Mouse (Mus musculus): ENCODE results near the gene Zbtb21. TPM values are rescaled to one million over a fixed set of nuclear protein-coding genes. Genes with fewer than 3 reads are reported as not detected.
"Not testable (repeated sequence)": the region's sequence is repeated elsewhere in the genome, so short reads cannot be mapped to it uniquely, and the experiment has no call there.

The Zbtb21 gene
- 14.6 and 17.5 TPM in 2 replicates for polyA plus RNA-seq (2012; rRNA removed)

DNA sequence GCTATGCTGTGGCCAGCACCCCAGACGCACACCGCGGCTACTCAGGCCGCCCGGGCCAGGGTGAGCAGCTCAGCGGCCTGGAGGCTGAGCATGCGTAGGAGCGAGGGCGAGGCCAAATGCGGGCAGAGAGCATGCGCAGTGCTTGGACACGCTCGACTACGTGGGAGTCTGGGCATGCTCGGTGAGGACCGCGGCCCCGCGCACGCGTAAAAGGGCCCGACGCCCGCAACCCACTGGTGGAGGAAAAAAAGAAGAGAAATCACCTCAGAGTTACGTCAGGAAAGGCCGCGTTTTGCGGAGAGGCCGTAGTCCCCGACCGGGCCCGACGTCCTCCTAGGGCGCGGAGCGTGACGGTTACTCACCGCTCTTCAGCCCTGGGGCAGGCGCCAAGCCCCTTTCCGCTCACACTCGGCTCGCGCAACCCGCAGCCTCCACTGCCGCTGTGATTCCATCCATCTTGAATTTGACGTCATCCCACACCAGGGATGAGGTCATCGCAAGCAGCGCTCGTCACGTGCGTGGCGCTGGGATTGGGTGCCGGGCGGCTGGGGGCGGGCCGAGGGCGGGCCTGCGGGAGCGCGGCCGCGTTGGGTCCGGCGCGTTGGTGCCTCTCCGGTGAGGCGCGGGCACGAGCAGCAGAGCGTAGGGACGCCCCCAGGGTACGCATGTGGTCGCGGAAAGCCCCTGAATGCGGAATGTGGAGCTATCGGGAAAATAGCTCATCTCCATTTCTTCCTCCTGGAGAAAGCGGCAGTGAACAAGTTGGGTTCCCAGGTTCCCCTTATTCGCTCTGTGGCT lies at the start of gene Zbtb21, which contains the start of gene C2cd2:
Gene Zbtb21, minus strand, starts transcription at position 472 of the 798 bp plus-strand sequence.
Gene C2cd2, minus strand, starts transcription at position 448 of the 798 bp plus-strand sequence.
- no peak for DNase-seq (ENCODE audit: low read depth)

DNA sequence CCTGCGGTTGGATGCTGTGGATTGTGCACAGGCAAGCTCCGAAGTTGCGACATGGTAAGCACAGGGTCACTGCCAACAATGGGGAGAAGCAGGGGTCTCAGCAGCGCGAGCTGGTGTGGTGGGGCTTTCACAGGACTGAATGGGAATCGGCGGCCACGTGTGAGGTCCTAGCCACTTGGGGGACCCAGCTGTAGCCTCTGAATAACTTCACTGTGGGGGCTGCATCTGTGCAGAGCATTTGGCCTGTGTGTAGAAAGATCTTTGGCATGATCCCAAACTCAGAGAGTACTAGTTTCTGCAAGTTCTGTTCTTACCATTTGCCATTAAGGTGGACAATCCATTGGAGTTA lies 34.9 kb upstream of the Zbtb21 start:
- not testable (repeated sequence) for DNase-seq (ENCODE audit: low read depth)

DNA sequence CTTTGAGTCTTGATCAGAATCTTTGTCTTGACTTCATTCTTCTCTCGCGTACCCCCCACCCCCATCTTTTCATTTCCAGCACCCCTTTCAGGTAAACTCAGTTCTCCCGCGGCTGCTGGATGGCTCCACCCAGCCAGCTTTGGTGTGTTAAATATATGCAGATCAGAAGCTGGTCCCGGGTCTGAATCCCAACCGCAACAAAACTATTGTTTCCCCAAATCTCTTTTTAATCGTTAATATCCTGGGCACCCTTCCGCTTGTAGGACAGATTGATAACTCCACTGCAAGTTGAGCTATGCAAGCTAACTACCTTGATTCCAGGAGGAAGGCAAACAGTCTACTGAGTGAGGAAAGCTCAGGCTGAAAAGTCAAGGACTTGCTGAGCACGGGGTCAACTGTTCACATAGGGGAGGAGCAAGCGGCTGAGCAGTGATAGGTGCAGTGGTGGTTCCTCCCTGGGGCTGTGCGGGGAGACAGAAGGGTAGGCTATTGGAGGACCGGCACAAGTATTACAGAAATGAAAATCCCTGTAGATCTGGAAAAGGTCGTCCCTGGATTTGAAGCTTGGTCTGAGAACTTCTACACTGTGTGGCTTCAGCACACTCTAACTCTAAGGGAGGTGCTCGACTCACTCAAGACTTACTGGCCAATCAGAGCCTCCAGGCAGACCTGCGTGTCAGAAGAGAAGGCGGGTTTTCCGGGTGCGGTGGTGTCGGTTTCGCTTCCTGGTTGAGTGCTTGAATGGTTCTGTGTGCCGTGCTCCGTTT lies 34.4 kb upstream of the Zbtb21 start, which contains the start of gene B230307C23Rik:
Gene B230307C23Rik, plus strand, starts transcription at position 700 of the 767 bp plus-strand sequence.
- DNase-seq (ENCODE audit: low read depth) = peak; percentile 76

DNA sequence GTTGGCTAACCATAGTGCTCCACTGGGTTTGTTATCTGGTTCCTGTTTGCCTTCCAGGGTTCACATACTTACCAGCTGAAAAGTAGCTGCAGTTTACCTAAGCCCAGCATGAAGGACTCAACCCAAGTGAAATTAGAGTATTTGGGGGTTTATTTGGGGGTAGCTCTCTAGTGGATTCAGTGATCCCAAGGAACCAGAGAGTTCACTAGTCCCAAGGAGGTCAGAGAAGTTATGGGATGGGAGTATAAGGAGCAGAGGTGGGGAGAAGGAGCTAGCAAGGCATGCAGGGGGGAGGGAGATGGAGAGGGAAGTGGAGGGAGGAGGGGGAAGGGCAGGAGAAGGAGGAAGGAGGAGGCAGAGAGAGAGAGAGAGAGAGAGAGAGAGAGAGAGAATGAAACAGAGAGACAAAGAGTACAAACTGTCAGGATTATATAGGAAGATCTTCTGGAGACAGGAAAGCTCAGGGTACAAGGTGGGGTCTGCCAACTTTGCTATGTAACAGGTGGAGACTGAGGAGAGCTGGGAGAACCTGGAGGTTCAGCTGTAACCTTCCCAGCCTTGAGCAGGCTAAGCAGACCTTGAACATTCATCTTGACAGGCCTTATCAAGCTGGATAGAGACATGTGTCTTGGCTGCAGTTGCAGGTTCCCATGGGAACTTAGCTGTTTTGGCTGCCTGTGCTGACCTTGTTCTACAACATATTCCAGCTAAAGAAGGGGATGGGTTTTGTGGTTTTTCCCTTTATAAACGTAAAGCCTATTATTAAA lies 33.6 kb upstream of the Zbtb21 start:
- no peak for DNase-seq (ENCODE audit: low read depth)

DNA sequence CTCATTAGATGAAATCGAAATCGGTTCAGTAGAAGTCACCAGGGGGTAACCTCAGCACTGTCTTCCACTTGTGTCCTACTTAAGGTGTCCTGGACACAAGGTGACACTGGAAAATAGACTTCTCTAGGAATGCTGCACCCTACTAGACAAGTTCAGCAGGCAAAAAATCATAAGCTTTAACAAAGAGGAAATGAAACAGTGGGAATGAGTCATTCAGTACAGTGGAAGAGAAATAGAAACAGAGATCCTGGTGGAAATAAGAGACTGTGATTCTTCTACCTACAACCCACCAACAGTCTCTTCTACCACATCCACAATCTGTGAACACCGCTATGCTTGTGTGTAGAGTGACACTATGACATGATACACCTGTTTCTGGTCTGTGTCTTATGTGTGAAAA lies 30.1 kb upstream of the Zbtb21 start:
- not testable (repeated sequence) for DNase-seq (ENCODE audit: low read depth)

DNA sequence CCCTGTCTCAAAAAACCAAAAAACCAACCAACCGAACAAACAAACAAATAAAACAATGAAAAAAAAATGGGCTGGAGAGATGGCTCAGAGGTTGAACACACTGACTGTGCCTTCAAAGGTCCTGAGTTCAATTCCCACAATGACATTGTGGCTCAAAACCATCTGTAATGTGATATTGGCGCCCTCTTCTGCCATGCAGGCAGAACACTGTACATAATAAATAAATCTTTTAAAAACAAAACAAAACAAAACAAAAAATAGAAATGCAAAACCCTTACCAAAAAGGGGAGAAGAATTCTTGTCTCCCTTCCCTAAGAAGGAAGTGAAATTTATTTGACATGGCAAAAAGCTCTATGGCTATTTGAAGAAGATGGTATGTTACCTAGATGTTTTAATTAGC lies 29.1 kb upstream of the Zbtb21 start:
- DNase-seq (ENCODE audit: low read depth) = no peak

DNA sequence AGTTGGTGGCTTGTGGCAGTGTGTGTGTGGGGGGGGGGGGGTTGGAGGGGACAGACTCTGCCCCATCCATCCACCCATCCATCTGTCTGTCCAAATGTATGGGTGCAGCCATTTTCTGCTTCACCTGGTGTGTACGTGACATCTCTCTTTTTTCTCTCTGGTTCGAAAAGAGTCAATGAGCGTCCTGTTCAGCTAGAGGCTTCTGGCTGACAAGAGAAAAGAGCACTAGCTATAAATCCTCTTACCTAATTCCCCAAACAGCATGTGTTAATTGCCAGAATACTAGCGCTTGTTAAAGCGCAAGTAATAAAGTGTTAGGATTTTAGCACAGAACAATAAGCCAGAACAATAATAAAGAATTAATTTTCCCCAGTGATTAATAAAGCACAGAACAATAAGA lies 22.2 kb upstream of the Zbtb21 start:
- DNase-seq (ENCODE audit: low read depth) = no peak

DNA sequence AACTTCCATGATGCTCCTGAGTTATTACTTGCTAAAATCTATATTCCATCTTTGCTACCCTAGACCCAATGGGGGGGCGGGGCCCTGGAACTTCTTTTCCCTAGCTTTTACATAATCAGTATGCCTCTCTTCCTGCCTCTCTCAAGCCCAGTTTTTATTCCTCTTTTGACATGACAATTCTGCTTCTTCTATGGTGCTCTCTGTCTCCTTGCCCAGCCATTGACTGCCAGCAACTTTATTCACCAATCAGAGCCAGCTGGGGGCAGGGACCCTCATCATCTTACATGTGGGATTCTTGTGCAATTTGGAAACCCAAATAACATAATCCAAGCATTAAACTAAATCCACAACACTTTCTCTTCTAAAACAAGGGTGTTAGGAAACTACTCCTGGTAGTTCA lies 18.9 kb upstream of the Zbtb21 start:
- no peak for DNase-seq (ENCODE audit: low read depth)

DNA sequence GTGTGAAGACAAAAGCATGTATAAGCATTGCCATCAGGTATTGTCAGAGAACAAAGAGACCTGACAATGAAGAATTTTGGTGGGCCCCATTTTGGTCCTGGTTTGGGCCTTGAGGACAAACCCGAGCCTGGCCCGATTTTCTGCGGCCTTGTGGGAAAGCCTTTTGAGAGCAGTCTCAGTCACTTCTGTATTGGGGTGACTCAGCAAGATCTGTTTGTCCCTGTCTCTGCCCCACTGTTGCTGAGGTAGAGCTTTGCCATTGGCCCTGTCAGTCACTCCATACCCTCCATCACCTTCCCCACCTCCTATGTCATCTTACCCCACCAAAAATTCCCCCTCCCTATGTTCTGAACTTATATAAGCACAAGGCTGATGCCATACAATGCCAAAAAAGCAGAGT lies 15.3 kb upstream of the Zbtb21 start:
- no peak for DNase-seq (ENCODE audit: low read depth)

DNA sequence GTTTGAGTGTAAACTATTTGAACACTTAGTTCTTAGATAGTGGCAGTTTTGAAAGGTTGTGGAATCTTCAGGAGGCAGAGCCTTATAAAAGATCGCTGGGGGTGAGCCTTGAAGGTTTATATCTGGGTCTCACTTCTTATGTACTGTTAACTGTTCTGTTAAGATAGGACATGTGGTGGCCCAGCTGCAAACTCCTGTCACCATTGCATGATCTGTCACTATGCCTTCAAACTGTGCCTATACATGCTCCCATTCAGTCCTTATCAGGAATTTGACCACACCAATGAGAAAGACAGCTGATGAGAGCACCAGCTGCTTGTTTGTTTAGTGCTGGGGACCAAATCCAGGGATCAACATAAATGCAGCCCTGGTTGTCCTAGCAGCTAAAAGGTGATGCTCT lies 14.9 kb upstream of the Zbtb21 start:
- DNase-seq (ENCODE audit: low read depth) = no peak

DNA sequence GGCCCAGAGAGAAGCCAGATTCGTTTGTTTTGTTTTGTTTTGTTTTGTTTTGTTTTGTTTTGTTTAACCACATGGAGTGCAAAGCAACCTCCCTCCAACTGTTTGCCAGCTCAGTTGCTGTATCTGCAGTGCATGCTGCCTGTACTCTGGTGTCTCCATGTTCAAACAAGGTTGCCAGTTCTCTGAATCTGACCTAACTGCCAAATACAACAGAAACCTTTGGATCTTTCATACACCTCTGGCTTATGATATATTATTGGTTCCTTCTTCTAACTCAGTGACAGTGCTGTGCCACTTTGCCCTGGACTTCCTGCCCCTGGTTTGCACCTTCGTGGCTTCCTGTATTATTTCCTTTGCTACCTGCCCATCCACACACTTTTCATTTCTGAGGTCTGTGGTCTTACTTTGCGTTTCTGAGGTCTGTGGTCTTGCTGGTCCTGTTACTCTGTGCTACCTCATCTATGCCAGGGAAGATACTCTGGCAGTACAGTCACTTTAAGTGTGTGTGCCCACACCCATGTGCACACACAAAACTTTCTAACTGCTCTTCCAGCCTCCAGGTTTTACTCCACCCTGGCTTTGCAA lies 1.6 kb upstream of the Zbtb21 start:
- DNase-seq (ENCODE audit: low read depth) = no peak

DNA sequence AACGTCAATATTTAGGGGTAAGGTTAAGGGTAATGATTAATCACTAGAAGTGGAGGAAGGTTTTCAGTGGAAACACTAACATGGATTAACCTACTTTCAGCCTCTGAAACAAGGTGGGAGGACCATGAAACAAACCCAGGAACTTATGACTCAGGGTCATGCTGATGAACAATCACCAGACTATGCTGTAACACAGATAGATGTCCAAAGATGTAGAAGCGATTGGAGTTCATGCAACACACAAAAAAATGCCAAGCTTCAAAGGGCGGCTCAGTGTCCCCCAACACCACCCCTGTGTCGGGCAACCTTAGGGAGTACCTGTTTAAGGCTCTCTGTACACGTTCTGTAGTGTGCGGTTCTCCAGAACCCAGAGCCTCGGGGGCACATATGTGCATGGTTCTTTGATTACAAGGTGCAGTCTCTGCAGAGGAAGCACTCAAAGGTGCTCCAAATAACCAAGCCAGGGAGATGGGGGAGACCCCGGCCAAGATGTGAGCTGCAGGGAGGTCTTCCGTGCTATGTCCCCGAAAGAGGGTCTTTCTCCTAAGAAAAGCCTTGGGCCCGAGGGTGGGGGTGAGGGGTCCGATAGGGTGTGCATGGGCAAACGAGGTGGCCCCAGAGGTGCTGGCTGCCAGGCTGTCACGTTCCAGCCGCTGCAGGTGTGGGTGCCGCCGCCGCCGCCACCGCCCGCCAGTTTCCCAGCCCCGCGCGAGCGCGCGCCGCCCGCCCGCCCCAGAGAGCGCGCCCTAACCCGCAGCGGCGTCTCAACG lies 856 bp downstream of the Zbtb21 start:
- DNase-seq (ENCODE audit: low read depth) = no peak

DNA sequence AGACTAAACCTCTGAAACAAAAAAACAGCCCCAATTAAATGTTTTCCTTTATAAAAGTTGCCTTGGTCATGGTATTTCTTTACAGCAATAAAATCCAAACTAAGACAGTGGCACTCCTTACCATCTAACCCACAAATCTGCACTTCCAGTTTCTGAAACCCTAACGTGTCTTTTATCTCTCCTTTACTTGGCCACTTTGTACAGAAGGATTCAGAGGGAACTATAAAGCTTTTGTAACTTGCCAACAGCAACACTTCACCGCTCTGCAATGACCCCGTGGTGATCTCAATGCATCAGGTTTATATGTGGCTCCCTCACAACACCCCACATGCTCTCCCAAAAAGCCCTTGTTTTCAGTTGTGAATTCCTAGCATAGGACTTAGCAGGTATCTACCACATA lies 2.1 kb downstream of the Zbtb21 start:
- no peak for DNase-seq (ENCODE audit: low read depth)

DNA sequence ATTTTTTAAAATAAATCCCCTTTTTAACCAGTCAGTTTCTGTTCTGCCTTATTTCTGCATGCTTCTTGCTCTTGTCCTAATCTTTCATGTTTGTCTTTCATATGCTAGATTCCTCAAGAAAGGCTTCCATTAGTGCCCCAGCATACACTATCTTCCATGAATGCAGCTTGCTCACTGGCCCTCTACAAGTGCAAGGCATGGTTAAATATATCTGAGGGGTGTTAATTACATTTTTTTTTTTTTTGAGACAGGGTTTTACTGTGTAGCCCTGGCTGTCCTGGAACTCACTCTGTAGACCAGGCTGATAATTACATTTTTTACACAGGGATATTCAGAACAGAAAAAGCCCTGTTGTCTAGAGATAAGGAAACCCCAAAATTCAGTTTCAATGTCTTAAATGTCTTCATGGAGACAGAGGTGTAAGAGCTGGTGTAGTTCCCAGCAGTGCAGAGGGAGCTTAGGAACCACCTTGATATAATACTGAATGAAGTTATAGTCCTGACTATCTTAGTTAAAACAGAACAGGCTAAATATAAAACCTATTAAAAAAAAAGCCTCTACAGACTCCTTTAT lies 3.9 kb downstream of the Zbtb21 start:
- DNase-seq (ENCODE audit: low read depth) = no peak

DNA sequence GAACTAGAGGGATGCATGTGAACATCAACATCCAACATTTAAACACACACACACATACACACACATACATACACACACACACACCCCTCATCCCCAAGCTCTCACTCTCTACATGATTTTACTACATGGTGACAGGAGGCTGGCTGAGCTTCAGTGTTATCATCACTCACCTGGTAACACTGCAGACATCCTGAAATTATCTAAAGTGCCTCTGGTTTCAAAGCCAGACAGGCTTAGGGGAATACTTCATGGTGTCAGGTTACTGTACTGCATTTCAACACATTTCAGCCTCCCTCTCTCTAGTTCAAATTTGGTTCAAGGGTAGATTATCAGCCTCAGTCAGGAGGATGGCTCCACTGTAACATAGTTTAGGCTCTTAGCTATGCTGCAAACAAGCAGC lies 4.8 kb downstream of the Zbtb21 start:
- DNase-seq (ENCODE audit: low read depth) = no peak

DNA sequence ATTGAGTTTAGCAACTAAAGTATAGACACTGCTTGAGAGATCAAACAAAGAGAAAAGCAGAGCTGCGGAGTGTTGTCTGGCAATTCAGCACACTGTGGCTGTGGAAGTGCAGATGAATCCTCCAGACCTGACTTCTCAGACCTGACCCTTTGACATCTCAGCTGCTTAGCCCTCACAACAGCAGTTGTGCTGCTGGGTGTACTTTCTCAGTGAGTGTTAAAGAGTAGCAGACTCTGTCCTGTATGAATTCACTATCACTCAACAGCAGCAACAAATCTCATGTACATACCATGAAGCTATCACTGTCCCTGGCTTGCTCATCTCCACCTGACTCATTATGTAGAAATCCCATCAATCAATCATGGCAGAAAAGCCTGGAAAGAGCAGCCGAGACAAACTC lies 6.4 kb downstream of the Zbtb21 start:
- DNase-seq (ENCODE audit: low read depth) = no peak

DNA sequence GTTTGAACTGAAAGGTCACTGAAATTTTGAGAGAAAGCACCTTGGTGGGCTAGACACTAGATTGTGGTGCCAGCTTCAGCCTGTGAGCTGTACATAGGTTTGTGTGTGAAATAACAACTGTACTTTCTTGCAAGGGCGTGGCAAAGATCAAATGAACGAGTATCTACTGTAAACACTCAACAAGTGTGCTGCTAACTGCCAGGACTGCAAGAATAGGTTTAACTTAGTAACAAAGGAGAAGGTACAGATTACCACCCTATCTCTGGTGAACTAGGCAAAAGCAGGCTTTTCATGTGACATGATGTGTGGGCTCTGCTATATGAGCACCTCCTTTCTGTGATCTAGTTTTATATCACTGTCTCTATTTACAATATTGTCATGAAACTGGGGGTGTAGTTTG lies 9.1 kb downstream of the Zbtb21 start:
- DNase-seq (ENCODE audit: low read depth) = no peak

DNA sequence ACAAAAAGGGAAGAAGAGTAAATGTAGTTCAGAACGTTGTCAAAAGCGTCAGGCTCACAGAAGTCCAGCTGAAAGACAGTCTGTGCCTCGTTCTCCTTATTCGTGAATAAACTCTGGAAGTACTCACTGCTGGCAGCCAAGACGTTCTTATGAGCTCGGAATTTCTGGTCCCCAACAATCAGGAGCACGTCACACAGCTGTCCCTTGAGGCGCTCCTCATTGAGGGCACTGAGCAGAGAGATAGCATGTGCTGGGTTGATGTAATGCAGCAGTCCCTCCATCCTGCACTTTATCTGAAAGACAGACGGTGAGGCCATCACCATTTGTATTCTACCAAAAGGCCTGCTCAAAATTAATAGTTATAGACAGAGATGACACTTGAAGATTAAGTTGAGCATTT lies 9.6 kb downstream of the Zbtb21 start:
- no peak for DNase-seq (ENCODE audit: low read depth)

DNA sequence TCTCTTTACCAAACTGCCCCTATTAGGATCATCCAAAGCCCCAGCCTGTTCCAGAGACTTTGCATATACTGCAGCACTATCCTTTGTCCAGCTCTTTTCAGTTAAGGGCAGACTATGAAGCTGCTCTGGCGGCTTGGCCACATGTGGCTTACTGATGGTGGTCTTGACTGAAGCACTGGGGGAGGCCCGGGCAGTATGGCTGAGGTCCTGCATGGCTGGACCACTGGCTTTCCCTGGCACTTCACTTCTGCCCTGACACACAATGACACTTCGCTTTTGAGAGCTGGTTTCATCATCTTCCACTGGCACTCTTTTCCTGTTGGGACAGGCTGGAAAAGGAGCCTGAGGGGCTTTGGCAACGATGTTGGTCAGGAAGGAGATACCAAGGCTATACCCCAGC lies 10.1 kb downstream of the Zbtb21 start:
- no peak for DNase-seq (ENCODE audit: low read depth)

DNA sequence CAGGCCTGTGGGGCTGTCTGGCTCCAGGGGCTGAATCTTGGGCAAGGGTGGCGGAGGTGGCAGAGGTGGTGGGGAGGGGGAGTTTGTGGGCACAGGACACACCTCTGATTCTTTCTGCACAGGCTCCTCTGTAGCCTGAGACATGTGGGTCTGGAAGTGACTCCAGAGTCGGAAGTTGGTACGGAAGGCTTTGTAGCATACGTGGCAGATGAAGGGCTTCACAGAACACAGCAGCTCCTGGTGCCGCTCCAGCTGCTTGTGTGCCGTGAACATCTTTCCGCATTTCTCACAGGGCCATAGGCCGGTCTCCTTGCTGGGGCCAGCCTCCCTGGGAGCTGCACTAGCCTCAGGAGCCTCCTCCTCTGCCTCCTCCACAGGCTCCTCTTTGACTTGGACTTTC lies 12.4 kb downstream of the Zbtb21 start:
- no peak for DNase-seq (ENCODE audit: low read depth)

DNA sequence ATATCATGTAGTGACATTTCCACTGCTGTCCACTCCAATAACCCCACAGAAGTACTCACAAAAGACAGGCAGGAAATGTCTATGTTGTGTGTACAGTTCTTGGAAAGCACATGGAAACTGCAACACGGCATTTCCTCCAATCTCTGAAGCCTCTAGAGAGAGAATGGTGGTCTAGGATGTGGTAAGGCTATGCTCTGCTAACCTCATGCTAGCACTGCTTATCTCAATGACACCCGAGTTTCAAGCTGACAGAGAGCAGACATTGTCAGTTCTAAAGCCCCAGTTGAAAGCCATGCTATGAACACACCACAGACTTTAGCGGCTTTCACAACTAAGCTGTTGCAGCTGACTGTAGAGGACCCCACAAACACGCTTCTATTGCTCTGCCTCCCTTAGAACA lies 13.6 kb downstream of the Zbtb21 start:
- DNase-seq (ENCODE audit: low read depth) = no peak

Measured in gonadal fat pad, adult 2 months (tissue).